Mouse (Mus musculus): ENCODE results near the gene Strip2.

Strip2 gene

DNA sequence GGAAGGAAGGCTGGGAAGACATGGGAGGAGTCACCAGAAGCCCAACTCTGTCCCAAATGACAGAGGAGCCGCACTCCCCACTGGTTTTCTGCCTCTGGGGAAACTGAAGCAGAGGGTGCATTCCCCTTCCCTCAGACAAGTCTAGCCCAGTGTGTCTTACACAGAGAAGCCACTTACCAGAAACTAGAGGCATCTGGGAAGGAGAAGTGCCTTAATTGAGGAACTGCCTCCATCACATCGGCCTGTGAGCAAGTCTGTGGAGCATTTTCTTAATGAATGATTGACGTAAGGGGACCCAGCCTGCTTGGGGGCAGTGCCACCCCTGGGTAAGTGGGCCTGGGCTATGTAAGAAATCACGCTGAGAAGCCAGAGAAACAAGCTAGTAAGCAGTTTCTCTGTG is 82.0 kb downstream of the Strip2 start:
- no peak for DNase-seq (ENCODE audit: inconsistent age in 2 of 2, low spot score in 1 of 2)

DNA sequence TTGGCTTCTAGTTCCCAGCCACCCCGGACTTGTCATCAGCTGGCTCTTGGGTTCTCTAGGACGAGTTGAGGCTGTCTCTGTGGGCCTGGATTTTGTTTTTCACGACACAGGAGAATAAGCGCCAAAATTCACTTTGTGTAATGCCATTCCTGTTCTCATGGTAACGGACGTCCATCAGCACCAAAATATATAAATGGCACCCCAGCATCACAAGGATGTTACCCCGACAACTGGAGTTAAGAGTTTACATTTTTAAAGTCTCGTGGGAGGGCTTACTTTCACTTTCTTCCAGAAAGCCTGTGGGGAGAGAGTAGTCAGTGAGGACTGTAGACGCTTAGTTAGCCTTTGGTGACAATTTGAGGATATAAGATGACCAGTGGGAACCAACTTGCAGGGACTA is 85.8 kb downstream of the Strip2 start:
- DNase-seq (ENCODE audit: inconsistent age in 2 of 2, low spot score in 1 of 2) = no peak

DNA sequence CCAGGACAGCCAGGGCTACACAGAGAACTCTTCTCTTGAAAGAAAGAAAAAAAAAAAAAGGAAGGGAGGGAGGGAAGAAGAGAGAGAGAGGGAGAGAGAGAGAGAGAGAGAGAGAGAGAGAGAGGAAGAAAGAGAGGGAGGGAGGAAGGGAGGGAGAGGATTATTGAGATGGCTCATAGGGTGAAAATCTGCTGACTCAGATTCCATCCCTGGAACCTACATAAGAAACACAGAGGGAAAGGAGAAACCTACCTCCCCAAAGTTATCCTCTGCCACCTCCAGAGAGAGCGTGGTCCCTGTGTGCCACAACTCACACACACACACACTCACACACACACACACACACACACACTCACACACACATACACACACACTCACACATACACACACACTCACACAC is 89.0 kb downstream of the Strip2 start:
- DNase-seq (ENCODE audit: inconsistent age in 2 of 2, low spot score in 1 of 2) = no peak

GRCm38 (mm10) chr6:30009204-30009603 is 92.4 kb downstream of the Strip2 start:
- no peak for DNase-seq (ENCODE audit: inconsistent age in 2 of 2, low spot score in 1 of 2)

Data from adrenal gland, adult (tissue).